Mouse (Mus musculus) ES-Bruce4 (cell line): ENCODE measurements around the gene Hoxb1.

Experiments used
- CTCF ChIP-seq: IDR thresholded peaks from one replicate; pipeline ENCODE4 v1.8.1; 2011; ENCODE audit warnings: low read depth, low read length
- POLR2A ChIP-seq: IDR thresholded peaks from one replicate; pipeline ENCODE4 v1.8.1; 2011; ENCODE audit warnings: low read length; ENCODE audit not compliant: insufficient read depth

DNA sequence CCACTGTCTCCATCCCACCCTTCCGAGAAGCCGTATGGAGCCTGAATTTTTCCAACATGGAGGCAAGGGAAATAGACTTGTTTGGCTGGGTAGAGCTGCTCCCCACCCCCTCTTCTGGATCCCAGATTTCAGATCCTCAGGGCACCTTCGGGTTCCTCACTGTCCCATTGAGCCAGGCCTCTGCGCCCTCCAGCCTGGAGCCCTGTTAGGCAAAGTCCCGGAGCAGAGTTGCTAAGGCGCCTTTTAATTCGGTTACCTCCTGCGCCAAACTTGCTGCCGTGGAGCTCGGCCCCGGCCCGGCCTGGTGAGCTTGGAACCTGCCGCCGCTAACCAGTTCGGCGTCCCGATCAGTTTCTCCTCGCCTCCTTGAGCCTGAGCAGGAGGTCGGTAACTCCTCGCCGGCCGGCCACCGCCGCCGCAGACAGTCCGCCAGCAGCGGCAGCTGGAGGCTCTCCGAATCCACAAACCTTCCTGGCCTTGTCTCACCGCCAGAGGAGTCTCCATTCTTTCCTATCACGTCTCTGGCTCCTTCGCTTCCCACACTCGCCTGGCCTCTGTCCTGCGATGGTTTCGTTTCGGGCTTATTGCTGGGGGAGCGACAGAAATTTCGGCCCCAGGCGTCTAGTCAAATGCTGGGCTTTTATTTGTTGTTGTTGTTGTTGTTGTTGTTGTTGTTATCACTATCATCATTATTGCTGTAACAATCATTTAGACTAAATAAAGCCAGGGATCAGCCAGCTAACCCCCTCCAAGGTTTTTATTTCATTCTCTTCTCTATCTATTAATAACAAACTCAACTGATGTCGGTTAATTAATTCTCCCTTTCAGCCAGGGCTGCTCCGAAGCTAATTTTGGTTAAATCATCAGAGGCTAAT lies 23.6 kb upstream of the Hoxb1 start:
- TF ChIP-seq POLR2A (no peak), CTCF (no peak)
